Mouse (Mus musculus): ENCODE results near the gene Enpp5.

DNA sequence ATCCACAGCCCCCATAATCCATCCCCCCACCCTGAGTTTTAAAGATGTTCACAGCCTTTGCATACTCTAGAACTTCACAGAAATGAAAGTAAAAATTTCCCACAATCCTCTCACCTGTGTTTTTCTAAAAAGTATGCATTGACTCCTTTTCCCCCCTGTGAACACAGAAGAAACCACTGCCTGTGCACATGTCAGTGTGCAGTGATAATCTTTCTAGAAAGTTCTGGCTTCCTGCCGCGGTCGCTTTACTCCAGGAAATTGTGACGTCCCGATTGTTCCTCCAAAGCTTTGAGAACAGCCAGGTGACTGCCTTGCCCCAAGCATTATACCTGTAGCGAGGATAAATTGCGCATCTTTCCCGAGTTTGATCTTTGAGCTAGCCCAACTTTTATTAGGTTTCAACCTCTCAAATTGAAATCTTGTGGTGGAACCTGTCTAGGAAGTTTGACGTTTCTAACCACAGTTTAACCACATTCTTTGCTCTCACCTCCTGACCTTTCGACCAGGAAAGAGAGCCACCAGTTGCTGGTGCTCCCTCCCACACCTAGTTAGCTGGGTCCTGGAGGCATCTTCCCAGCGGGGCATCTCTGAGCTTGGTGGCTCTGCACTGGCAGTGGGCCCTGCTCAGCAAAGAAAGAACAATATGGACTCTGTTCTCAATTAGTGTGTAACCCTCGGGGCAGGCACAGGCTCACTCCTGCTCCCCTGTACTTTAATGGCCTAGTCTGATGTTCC is 42.9 kb downstream of the Enpp5 start:
- TF ChIP-seq POLR2A (IDR thresholded peaks at IDR 0.05; ENCODE audit: low read depth, low read length) (no peak), CTCF (conservative IDR thresholded peaks at IDR 0.05; ENCODE audit: insufficient read depth, insufficient read length, low read depth, low read length) (no peak)

Measured in kidney, adult 2 months (tissue).